Mouse (Mus musculus): ENCODE measurements around the gene Gm20812. TPM values are rescaled to one million over a fixed set of nuclear protein-coding genes. Genes with fewer than 3 reads are reported as not detected.

Gm20812 gene
- not detected for polyA plus RNA-seq (2017; shearing (Covaris generic))

GRCm38 (mm10) chrY:12381681-12382080, at the start of gene Gm20812:
Gene Gm20812 (plus strand): TSS chrY:12381981.

Other genes starting within 250 kb of the Gm20812 start
- gene Gm29554, start 108.0 kb upstream of the Gm20812 start, polyA plus RNA-seq (2017; shearing (Covaris generic)): not detected